Mouse (Mus musculus) erythroblast, embryonic 14.5 days (primary cell): ENCODE measurements around the gene Adgrd1.

Experiments
- GATA1 ChIP-seq: IDR thresholded peaks from 2 replicates; pipeline ENCODE4 v1.6.1; 2012; ENCODE audit warnings: low read length, inconsistent platforms, mixed read lengths
- TAL1 ChIP-seq: IDR thresholded peaks from 3 replicates; pipeline ENCODE4 v1.6.1; 2012; ENCODE audit warnings: low read length, inconsistent platforms, mixed read lengths

DNA sequence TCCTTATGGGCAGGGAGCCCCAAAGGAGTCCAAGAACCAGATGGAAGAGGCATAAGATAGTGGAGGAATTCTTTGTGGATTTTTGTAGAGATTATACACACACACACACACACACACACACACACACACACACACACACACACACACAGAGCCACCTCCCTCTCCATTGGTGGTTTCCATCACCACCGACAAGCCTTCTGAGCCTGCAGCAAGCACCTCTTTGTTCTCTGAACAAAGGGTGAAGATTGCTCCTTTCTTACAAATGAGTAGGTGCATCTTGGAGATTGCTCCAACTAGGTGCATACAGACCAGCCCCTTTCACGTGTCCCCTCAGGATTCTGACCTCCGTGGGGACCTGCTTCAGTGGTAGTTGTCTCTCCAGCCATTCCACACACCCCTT, 79.4 kb downstream of the Adgrd1 start:
- TF ChIP-seq TAL1 (no peak), GATA1 (no peak)
